Mouse (Mus musculus): Measurements from ENCODE around the gene Lrrc26. TPM values are rescaled to one million over a fixed set of nuclear protein-coding genes. Genes with fewer than 3 reads are reported as not detected.
"Not testable (repeated sequence)": the region's sequence is repeated elsewhere in the genome, so short reads cannot be mapped to it uniquely, and the experiment has no call there.

The Lrrc26 gene
- total RNA-seq (2021), result not detected
- polyA plus RNA-seq (2012; rRNA removed), result not detected in 2 replicates
- long read RNA-seq, result 0 reads

DNA sequence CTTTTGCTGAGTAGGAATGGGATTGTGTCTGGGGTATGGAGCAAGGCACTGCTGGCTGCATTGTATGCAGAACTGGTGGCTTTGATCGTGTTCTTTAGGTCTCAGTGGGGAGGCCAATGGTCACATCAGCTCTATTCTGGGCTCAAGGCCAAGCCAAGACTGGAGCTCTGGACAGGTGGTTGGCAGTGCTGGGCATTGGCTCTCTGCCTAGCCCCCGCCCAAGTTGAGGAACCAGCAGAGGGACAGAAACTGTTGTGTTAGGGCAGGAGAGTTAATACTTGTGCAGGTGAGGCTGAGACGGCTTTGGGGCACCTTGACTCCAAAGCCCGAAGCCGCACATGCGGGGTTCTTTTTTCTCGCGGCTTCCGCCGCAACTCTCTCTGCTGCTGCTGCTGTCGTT, at the start of gene Lrrc26:
Gene Lrrc26, plus strand, starts transcription at position 265 of the 400 bp plus-strand sequence.
- no peak for DNase-seq

DNA sequence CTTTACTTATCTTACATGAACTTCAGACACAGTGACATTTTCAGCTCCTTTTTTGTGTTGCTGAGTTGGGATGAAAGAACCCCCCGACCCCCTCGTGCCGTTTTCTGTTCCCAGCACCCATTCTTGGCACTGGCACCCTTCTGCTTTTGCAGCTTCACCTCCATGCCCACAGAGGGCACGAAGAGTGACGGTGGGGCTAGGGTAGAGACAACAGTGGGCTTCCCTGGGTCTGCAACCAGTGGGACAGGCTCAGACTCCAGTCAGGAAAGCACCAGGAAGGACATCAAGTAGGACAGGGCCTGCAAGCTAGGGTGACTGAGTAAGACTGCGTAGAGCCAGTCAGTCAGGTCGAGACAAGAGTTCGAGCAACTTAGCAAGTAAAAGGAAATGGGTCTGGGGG, 49.4 kb upstream of the Lrrc26 start:
- DNase-seq, result no peak

DNA sequence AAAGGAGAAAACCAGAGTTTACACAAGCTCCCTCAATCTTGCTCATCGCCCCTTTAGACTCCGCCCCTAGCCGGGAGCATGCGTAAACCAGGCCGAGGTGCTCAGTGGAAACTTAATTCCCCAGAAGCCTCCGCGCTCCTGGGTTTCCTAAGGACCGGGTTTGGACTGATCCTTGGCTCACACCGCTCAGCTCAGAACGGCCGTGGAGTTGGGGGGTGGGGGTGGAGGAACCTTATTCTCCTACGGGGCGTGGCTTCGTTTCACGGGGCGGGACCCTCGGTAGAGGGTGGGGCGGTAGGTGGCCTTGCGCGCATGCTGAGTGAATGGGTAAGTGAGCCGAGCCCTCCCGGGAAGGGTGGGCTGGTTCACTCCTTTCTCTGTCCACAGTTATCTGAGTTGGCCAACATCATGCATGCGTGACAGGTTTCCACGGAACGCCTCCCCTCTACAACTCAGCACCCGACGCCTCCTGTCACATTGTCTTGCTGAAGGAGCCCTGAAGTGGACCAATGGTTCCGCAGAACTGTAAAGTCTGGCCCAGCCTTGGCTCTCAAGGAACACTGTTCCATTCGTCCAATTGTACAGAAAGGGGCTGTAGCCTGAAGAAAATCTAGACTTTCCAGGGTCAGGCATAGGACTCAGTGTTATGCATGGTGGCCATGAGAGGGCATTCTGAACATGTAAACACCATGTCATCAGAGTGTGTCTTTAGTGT, 48.8 kb upstream of the Lrrc26 start:
- peak; percentile 86 for DNase-seq

DNA sequence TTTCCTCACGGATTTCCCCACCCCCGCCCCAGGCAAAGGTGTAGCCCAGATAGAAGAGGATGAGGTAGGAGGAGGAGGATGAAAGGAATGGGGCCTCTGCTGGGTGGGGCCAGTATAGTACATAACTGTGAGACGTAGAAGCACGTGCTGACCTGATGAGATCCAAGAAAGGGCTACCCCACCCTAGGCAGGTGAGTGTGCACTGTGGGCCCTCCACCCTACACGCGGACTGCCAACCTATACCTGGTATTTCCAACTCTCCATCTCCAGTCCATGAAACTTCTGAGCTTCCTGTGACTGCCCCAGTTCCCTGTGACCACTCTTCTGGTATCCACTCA, 48.3 kb upstream of the Lrrc26 start:
- DNase-seq, result no peak

DNA sequence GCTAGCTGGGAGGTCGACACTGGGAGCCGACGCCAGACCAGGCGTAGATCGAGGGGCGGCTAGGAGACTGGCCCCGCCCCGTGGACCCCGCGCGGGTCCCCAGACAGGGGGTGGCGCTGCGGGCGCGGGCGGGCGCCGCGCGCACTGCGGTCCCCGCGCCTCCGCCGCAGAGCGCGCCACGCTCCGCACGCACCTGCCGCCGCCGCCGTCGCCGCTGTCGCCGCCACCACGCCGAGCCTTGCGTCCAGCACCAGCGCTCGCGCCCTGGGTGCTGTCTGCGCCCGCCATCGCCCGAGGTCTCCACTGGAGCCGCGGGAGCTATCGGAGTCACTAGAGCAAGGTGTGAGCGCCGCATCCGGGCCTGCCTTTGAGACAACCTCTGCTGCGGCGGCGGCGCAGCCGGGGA, 47.6 kb upstream of the Lrrc26 start, which contains the start of the genes Rnf208 and Cysrt1:
Gene Rnf208, plus strand, starts transcription at position 155 of the 406 bp plus-strand sequence.
Gene Cysrt1, minus strand, starts transcription at position 352 of the 406 bp plus-strand sequence.
- DNase-seq, result no peak

DNA sequence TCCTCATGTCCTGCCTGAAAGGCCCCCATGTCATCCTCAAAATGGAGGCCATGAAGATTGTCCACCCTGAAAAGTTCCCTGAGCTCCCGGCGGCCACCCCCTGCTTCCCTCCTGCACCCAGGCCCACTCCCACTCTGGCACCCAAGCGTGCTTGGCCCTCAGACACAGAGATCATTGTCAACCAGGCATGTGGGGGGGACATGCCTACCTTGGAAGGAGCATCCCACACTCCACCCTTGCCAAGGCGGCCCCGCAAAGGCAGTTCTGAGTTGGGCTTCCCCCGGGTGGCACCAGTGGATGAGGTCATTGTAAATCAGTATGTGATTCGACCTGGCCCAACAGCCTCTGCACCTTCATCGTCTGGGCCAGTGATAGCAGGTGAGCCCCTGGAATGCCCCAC, 46.4 kb upstream of the Lrrc26 start:
- no peak for DNase-seq

DNA sequence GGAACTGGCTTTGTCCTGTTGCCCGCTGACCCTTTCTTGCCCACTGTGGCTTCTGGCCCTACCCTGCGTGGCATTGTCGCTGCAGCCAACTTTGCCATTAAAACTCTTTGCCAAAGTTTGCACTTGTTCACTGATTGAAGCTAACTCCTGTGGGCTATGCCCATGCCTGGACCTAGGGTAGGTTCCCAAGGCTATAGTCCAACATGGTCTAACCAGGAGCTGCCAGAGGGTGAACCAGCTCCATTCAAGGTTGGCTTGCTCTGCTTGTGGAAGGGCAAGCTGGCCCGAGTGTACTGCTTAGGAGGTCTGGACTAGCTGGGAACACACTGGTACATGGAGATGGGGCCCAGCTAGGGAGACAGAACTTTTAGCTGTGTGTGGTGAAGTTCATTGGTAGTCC, 45.6 kb upstream of the Lrrc26 start:
- DNase-seq, result no peak

DNA sequence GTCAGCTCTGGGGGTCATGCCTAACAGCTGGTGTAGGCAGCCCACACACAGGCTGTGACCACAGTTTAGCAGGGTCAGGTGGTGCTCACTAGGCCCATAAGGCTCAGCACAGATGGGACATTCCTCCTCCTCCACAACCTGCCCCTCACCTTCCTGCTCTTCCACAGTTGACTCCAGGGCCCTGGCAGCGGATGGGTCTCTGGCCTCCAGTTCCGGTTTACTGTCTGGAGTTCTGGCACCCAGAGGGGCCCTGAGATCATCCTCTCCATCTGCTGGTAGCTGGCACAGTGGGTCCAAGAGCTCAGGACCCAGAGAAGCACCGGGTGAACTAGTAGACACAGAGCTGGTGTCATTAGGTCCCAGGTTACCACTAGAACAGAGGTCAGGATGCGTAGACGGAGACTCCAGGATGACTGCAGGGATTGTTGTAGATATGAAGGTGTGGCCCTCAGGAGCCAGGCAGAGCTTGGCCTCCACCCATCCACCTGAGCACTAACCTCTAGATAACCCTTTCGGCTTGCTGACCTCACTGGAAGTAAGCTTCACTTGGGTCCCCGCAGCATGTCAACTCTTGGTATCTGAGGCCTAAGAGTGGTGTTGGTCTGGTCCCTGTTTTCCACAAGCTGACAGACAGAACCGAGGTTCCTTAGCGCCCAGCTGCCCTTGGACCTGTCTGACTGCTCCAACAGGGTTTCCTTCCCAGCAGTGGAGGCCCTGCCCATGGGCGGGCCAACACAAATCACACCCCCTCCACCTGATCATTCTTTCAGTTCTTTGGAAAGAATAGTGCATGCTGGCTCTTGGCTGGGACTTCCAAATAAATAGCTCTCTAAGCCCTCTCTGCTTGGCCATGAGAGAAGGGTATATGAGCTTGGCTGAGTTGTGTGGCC, 43.3 kb upstream of the Lrrc26 start, which contains the start of gene AL732309.1:
Gene AL732309.1, minus strand, starts transcription at position 681 of the 890 bp plus-strand sequence.
- no peak for DNase-seq

DNA sequence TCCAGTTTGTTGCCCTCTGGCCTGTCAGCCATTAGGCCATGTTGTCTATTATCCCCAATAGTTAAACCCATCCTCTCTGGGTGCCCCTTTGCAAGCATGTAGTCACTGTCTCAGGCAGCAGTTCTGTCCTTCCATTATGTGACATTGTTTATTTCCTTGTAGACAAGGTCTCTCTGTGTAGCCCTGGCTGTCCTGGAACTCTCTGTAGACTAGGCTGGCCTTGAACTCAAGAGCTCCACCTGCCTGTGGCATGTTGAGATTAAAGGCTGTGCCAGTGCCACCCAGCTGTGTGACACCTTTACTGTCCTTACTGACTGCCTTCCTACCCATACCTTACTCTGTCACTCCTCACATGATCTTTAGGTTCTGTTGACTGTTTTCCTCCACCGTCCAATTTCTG, 37.4 kb upstream of the Lrrc26 start:
- DNase-seq, result no peak

DNA sequence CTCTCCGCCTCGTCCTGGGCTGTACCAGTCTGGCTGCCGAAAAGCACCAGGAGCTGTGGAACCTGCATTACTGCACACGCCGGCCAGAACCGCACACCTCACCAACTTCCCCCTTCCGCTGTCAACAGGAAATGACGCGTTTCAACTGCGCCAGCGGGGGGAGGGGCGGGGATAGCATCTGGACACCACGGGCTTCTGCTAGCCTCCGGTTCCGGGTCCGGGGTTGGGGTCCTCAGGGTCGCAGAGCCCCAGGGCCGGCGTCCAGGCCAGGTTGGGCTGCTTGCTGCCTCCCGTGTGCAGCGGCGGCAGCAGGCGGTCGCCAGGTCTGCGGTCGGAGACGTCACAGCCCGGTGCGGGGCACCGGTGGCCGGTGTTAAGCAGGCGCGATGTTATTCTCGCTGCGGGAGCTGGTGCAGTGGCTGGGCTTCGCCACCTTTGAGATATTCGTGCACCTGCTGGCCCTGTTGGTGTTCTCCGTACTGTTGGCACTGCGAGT, 34.4 kb upstream of the Lrrc26 start, which contains the start of gene Tmem203:
Gene Tmem203, plus strand, starts transcription at position 156 of the 496 bp plus-strand sequence.
- DNase-seq, result peak; percentile 92

DNA sequence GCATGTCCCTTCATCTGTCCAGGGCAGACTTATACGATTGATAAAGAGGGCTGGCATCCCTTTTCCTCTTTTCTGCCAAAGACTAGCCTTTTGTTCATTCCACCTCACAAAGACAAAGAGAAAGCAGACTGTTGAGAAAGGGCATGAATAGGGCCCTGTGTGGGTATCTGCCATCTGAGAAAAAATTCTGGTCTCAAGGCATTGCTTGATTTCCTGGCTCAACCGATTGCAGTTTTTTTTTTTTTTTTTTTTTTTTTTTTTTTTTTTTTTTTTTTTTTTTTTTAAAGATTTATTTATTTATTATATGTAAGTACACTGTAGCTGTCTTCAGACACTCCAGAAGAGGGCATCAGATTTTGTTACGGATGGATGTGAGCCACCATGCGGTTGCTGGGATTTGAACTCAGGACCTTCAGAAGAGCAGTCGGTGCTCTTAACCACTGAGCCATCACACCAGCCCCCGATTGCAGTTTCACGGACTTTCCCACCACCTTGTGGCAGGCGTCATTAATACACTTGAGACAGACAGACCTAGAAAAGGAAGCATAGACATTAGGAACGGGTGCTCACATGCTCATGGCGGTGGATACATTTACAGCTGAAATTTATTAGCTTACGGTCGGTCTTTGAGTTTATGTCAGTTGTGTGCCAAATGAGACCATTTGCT, 33.1 kb upstream of the Lrrc26 start:
- not testable (repeated sequence) for DNase-seq

DNA sequence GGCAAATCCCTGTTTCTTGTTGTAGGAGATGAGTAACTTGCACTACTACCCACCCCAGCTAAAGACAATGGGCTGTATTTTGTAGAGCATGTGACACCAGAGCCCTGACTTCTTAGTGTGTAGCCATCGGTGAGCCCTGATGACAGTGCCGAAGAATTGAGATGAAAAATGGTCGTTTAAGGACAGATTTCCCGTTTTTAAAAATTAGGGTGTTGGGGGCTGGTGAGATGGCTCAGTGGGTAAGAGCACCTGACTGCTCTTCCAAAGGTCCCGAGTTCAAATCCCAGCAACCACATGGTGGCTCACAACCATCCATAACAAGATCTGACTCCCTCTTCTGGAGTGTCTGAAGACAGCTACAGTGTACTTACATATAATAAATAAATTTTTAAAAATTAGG, 32.5 kb upstream of the Lrrc26 start:
- DNase-seq, result not testable (repeated sequence)

DNA sequence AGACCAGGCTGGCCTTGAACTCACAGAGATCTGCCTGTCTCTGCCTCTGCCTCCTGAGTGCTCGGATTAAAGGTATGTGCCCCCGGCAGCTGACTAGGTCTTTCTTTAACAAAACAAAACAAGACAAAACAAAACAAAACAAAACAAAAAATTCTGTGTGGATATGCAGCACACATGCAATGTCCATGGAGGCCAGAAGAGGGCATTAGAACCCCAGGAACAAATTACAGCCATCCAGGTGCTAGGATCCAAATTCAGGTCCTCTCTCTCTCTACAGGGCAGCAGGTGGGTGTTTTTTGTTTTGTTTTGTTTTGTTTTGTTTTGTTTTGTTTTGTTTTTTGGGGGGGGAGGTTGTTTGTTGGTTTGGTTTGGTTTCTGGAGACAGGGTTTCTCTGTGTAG, 30.8 kb upstream of the Lrrc26 start:
- no peak for DNase-seq

DNA sequence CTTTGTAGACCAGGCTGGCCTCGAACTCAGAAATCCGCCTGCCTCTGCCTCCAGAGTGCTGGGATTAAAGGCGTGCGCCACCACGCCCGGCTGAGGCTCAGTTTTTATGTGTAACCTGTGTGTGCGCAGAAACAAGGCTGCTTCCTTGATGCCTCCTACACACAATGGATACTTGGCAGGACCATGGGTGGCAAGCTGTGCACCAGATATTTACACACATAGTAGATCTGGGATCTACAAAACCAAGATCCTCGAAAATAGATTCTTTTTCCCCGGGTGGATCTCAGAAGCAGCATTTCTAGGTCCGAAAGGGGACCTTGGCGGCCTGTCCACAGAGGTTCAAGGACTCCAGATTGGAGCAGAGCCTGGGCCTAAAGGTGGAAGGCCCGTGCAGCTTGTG, 27.8 kb upstream of the Lrrc26 start:
- no peak for DNase-seq

DNA sequence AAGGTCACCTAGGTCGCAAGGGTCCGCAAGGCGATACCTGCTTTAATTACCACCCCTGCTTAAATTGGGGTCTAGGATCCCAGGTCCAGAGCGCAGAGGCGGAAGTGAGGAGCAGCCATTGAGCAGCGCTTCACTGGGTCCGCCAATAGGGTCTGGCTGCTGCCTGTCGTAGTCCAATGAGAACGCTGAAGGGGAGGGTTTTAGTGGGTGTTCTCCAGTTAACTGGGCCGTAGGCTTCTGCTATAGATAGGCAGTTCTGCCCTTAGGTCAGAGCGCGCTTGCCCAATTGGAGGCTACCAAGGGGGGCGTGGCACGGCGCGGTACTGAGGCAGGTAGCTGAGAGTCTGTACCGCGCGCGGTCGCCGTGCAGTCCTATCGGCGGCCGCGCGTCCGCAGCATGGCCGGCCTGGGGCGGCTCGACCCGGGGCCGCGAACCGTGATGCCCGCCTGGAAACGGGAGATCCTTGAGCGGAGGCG, 27.4 kb upstream of the Lrrc26 start, which contains the start of gene Tprn:
Gene Tprn, plus strand, starts transcription at position 328 of the 477 bp plus-strand sequence.
- DNase-seq, result peak; percentile 98

DNA sequence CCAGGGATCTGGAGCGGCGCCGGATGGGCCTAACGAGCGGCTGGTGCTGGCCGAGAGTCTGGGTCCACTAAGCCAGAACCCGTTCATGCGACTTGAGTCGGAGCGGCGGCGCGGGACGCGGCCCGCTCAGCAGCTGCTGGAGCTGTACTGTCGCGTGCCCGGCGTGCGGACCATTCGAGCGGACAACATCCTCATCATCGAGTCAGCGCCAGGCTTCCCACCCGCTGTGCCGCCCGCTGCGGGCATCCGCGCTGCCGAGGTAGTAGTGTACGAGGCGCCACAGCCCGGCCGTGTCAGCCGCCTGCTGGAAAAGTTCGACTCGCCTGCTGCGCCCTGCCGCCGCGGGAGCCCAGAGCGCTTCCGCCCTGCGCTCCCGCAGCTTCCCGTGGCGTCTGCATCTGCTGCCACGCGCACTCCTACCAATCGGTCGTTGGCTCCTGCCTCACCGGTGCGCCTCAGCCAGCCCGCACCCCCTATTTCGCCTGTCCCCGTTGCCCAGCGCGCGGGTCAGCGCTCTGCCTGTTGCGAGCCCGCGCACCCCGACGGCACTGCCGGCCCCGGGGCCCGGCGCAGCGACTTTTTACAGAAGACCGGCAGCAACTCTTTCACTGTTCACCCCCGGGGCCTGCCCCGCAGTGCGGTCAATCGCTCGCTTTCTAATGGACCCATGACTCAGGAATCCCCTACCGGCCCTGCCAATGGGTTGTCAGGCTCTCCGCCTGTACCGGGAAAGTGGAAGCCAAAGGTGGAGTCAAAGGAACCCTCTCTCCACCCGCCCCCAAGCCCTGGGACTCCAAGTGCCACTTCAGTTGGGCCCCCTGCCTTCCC, 26.7 kb upstream of the Lrrc26 start:
- DNase-seq, result peak; percentile 70

DNA sequence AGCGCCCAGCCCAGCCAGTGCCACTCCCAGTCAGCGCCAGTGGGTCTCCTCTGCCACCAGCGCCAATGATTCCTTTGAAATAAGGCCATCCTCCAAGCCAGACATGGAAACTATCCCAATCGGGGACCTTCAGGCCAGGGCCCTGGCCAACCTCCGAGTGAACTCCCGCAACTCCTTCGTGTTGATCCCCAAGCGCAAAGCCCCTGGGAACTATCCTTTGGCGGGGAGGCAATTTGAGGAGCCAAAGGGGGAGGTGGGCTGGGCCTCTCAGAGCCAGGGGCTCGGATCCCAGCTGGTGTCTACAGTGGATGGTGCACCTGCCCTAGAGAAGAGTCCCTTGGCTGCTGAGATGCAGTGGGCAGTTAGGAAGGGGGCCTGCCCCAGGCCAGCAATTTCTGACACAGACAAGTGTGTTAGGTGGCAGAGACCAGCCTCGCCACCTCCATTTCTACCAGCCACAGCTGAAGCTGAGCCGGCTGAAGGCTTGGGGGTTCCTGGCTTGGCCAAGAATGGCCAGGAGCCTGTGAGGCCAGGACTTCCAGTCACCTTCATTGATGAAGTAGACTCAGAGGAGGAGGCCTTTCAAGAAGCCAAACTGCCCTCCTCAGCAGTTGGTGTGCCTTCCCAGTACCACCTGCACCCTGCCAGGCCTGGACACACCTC, 26.0 kb upstream of the Lrrc26 start:
- no peak for DNase-seq

DNA sequence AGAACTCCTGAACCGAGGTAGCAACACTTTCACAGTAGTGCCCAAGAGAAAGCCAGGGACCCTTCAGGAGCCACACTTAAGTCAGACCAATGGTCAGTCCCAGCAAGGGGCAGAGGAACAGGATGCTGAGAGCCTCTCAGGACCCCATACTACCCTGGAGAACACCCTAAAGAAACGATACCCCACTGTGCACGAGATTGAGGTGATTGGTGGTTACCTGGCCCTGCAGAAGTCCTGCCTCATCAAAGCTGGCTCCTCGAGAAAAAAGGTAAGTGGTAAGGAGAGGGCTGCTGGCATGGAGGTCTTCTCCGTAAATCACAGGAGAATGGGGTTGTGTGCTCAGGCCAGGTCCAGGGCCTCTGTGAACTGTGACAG, 25.4 kb upstream of the Lrrc26 start:
- no peak for DNase-seq

DNA sequence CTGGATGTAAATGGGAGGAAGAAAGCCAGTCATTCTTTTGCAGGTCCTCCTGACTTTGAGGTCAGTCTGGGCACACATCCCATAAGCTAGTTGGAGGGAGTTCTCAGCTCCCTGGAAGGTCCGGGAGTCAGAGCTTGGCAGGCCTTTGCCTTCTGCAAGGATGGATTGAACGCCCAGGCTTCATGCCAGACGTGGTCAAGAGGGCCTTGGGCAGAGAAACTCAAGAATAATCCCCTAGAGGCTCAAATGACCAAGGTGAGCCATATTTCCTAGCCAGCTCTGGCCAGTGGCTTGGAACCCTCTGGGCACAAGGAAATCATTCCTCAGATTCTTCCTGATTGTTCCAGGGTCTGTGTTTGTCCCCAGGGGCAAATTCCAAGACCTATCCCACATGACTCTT, 24.9 kb upstream of the Lrrc26 start:
- no peak for DNase-seq

DNA sequence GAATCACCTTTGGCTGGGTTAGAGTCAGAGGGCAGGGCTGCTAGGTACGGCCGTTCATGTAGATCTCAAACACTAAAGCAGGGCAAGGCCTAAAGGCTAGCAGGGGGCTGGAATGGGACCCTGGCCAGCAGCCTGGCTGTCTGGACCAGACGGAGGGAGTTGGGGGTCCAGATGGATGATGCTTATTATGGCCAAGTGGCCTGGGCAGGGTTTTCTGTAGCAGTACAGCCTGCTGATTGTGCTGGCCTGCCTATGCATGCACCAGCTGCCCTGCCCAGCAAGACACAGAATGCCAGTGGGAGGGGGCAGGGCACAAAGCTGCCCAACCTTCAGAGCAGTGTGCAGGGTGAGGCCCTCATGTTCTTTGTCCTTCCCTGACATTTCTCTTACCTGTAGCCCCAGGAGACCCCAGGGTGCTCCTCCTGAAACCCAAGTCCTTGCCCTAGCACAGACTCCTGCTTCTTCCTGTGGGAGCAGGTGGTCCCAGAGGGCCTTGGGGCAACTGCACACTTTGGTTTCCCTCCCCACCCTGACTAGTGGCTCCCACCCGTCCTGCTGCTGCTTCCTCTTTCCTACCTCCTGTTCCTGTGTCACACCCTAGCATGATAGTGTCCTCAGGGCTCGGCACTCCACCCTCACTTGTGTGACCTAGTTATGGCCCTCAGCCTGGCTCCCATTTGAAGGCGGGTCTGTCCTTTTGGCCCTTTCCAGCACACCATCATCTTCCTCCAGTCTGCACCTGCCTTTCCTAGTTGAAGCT, 23.6 kb upstream of the Lrrc26 start:
- no peak for DNase-seq

Measured in adrenal gland, adult 2 months (tissue).